Mouse (Mus musculus): ENCODE measurements around the gene Snx13. TPM values are rescaled to one million over a fixed set of nuclear protein-coding genes. Genes with fewer than 3 reads are reported as not detected.

The Snx13 gene
- polyA plus RNA-seq (2012; ENCODE audit: insufficient read depth, low replicate concordance) = 0.26 and 1.1 TPM in 2 replicates

DNA sequence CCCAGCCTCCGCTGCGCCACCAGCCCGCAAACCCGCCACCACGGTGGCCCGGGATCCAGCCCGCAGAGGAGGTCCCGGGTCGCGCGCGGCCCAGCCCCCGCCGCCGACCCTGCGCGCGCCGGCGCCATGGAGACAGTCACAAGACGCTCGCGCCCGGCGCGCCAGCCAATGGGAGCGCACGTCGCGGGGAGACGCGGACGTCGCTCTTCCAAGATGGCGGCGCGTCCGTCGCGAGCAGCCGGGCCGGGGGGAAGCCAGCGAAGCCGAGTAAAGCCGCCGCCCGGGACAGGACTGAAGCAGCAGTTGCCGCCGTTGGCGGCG lies at the start of gene Snx13:
Gene Snx13, plus strand, starts transcription at position 188 of the 321 bp plus-strand sequence.
- H3K4me1 ChIP-seq = peaks cover 36% of the 10 kb centered on the region
- TF ChIP-seq FLI1 (IDR thresholded peaks at IDR 0.05; ENCODE audit: low read length) (no peak), GATA1 (IDR thresholded peaks at IDR 0.05; ENCODE audit: borderline replicate concordance, low read length) (no peak)
- H3K27me3 ChIP-seq (replicated peaks) = no peaks in the 10 kb centered on the region
- peak within 1 kb of the TSS; percentile 99 for H3K4me3 ChIP-seq (replicated peaks)
- no peaks in the 10 kb centered on the region for H3K9me3 ChIP-seq
- H3K36me3 ChIP-seq (replicated peaks; ENCODE audit: low read length) = no peaks in the 10 kb centered on the region

- no peaks in the 10 kb centered on the region for H3K27me3 ChIP-seq (replicated peaks)
- no peak overlapping the region for H3K4me3 ChIP-seq (replicated peaks)
- H3K36me3 ChIP-seq (replicated peaks; ENCODE audit: low read length) = no peaks in the 10 kb centered on the region
- TF ChIP-seq GATA1 (IDR thresholded peaks at IDR 0.05; ENCODE audit: borderline replicate concordance, low read length) (no peak), FLI1 (IDR thresholded peaks at IDR 0.05; ENCODE audit: low read length) (no peak)
- H3K9me3 ChIP-seq = peaks cover 4% of the 10 kb centered on the region; the same call in 1 of the 2 replicates
- H3K4me1 ChIP-seq = no peaks in the 10 kb centered on the region
These were observed 49.3 kb upstream of the Snx13 start for GRCm38 (mm10) chr12:34997597-34998182.

DNA sequence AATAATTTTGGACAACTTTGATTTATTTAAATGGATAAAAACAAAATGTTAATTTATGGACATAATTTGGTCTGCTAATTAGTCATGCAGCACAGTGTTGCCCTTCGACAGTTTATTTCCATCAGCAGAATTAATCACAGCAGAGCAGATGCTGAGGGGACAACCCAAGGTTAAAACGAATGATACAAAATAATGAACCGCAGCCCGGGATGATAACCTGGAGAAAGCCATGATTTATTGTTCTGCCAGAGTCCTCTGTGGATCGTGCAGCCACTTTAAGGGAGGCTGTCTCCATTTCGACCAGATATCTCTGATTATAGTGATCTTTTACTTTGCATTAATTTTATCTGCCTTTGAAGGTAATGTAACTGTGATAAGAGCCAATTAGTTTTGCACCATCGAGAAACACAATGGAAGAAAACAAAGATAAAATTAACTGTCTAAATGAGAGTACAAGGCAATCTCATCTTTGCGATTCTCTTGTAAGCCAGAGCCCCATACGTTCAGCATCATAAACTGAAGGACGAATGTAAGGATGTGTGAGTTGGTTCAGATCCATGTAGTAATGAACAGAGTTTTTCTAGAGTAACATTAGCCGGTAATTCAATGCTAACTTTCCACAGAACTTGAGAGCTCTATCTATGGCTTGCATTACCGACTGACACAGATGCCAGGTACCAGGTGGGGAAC lies 48.1 kb upstream of the Snx13 start:
- no peak overlapping the region for H3K4me3 ChIP-seq (replicated peaks)
- no peak for TF ChIP-seq FLI1 (IDR thresholded peaks at IDR 0.05; ENCODE audit: low read length)
- no peak for TF ChIP-seq GATA1 (IDR thresholded peaks at IDR 0.05; ENCODE audit: borderline replicate concordance, low read length)
- H3K27me3 ChIP-seq (replicated peaks) = no peaks in the 10 kb centered on the region
- no peaks in the 10 kb centered on the region for H3K36me3 ChIP-seq (replicated peaks; ENCODE audit: low read length)
- no peaks in the 10 kb centered on the region for H3K4me1 ChIP-seq
- peaks cover 4% of the 10 kb centered on the region; the same call in 1 of the 2 replicates for H3K9me3 ChIP-seq

- Histone ChIP-seq H3K9me3 (peaks cover 3% of the 10 kb centered on the region; the same call in 1 of the 2 replicates), H3K4me1 (no peaks in the 10 kb centered on the region), H3K4me3 (replicated peaks) (no peak overlapping the region), H3K36me3 (replicated peaks; ENCODE audit: low read length) (no peaks in the 10 kb centered on the region), H3K27me3 (replicated peaks) (no peaks in the 10 kb centered on the region)
- no peak for TF ChIP-seq GATA1 (IDR thresholded peaks at IDR 0.05; ENCODE audit: borderline replicate concordance, low read length)
- TF ChIP-seq FLI1 (IDR thresholded peaks at IDR 0.05; ENCODE audit: low read length) = no peak
These were observed 46.7 kb upstream of the Snx13 start for GRCm38 (mm10) chr12:35000323-35000722.

DNA sequence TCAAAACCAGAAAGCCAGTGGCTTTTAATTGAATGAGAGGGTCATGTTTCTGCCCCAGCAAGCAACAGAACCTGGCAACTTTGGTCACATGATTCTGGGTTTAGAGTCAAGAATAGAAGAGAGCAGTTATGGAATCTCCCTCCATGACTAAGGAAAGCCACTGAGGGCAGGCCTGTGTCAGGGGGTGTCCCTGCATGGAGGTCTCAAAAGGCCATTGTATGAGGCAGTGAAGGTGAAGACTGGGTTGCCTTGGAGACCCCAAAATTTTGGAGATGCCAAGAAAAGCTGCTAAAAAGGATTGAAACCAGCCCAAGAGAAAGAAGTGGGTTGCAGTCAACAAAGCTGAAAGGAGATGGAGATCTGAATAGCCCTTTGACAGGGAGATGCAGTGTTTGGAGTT lies 41.2 kb upstream of the Snx13 start:
- Histone ChIP-seq H3K27me3 (replicated peaks) (no peaks in the 10 kb centered on the region), H3K4me1 (no peaks in the 10 kb centered on the region), H3K4me3 (replicated peaks) (no peak overlapping the region), H3K36me3 (replicated peaks; ENCODE audit: low read length) (no peaks in the 10 kb centered on the region), H3K9me3 (no peaks in the 10 kb centered on the region)
- TF ChIP-seq GATA1 (IDR thresholded peaks at IDR 0.05; ENCODE audit: borderline replicate concordance, low read length) = no peak
- TF ChIP-seq FLI1 (IDR thresholded peaks at IDR 0.05; ENCODE audit: low read length) = no peak

GRCm38 (mm10) chr12:35007851-35008250 lies 39.1 kb upstream of the Snx13 start:
- Histone ChIP-seq H3K4me1 (no peaks in the 10 kb centered on the region), H3K9me3 (no peaks in the 10 kb centered on the region), H3K27me3 (replicated peaks) (no peaks in the 10 kb centered on the region), H3K4me3 (replicated peaks) (no peak overlapping the region), H3K36me3 (replicated peaks; ENCODE audit: low read length) (no peaks in the 10 kb centered on the region)
- no peak for TF ChIP-seq GATA1 (IDR thresholded peaks at IDR 0.05; ENCODE audit: borderline replicate concordance, low read length)
- no peak for TF ChIP-seq FLI1 (IDR thresholded peaks at IDR 0.05; ENCODE audit: low read length)

DNA sequence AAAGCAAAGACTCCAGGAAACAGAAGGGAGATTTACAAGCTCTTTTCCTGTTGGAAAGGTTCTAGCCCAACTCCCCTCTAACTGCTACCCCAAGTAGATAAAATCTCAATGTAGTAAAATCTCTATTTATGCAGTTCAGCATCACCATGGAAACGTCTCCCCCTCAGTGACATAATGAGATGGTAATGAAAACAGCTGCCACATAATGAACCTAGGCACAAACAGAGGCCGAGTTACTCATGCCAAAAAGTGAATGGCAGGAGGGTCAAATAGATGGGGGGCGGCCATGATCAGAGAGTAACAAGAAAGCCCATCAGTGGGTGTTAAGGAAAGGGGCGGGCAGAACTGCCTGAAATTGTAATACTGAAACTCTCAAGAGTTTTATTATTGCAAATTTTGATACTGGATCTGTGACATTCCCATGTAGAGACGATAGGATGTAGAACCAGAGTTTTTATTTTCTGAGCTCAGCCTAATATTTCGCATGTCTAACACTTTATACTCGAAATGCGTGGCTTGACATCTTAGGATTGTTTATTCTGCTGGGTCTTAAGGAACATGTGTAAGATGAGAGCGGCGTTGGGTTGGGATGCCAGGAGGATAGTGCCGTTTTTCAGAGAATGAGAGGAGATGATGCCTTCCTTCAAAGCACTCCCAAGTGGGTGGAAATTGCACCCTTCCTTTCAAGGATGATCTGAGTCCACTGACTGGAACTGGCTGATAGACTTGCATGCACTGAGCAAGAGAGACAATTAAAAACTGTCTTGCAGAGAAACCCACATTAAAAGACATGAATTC lies 38.4 kb upstream of the Snx13 start:
- no peaks in the 10 kb centered on the region for H3K36me3 ChIP-seq (replicated peaks; ENCODE audit: low read length)
- no peak for TF ChIP-seq FLI1 (IDR thresholded peaks at IDR 0.05; ENCODE audit: low read length)
- no peak for TF ChIP-seq GATA1 (IDR thresholded peaks at IDR 0.05; ENCODE audit: borderline replicate concordance, low read length)
- H3K4me3 ChIP-seq (replicated peaks) = no peak overlapping the region
- H3K4me1 ChIP-seq = no peaks in the 10 kb centered on the region
- no peaks in the 10 kb centered on the region for H3K9me3 ChIP-seq
- H3K27me3 ChIP-seq (replicated peaks) = no peaks in the 10 kb centered on the region

DNA sequence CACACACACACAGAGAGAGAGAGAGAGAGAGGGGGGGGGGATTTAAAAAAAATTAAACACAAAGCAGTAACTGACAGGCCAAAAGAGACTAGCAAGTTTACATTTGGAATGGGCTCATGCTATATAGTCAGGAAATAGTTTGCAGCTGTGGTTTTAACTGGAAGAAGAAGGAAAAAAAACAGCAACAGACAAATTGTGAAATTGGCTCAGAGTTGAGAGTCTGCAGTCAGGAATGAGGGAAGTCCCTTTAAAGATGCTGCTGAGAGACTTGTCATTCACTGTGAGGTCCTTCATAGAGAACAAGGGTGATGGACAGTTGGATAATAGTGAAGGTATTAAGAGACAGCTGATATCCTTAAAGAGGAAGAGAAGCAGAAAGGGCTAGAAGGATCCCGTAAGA lies 35.5 kb upstream of the Snx13 start:
- H3K9me3 ChIP-seq = no peaks in the 10 kb centered on the region
- no peak for TF ChIP-seq GATA1 (IDR thresholded peaks at IDR 0.05; ENCODE audit: borderline replicate concordance, low read length)
- H3K4me1 ChIP-seq = 0 out of 2 replicates have a peak, but pooled peaks cover 4% of the 10 kb centered on the region
- H3K27me3 ChIP-seq (replicated peaks) = no peaks in the 10 kb centered on the region
- no peak overlapping the region for H3K4me3 ChIP-seq (replicated peaks)
- H3K36me3 ChIP-seq (replicated peaks; ENCODE audit: low read length) = no peaks in the 10 kb centered on the region

- Histone ChIP-seq H3K36me3 (replicated peaks; ENCODE audit: low read length) (no peaks in the 10 kb centered on the region), H3K4me3 (replicated peaks) (no peak overlapping the region), H3K4me1 (0 out of 2 replicates have a peak, but pooled peaks cover 4% of the 10 kb centered on the region), H3K27me3 (replicated peaks) (no peaks in the 10 kb centered on the region), H3K9me3 (no peaks in the 10 kb centered on the region)
- TF ChIP-seq FLI1 (IDR thresholded peaks at IDR 0.05; ENCODE audit: low read length) (no peak), GATA1 (IDR thresholded peaks at IDR 0.05; ENCODE audit: borderline replicate concordance, low read length) (no peak)
These were observed 33.0 kb upstream of the Snx13 start for GRCm38 (mm10) chr12:35013950-35014349.

- no peaks in the 10 kb centered on the region for H3K27me3 ChIP-seq (replicated peaks)
- no peak overlapping the region for H3K4me3 ChIP-seq (replicated peaks)
- no peaks in the 10 kb centered on the region for H3K9me3 ChIP-seq
- 0 out of 2 replicates have a peak, but pooled peaks cover 4% of the 10 kb centered on the region for H3K4me1 ChIP-seq
- TF ChIP-seq GATA1 (IDR thresholded peaks at IDR 0.05; ENCODE audit: borderline replicate concordance, low read length) (no peak), FLI1 (IDR thresholded peaks at IDR 0.05; ENCODE audit: low read length) (no peak)
- H3K36me3 ChIP-seq (replicated peaks; ENCODE audit: low read length) = no peaks in the 10 kb centered on the region
These were observed 30.9 kb upstream of the Snx13 start for GRCm38 (mm10) chr12:35016056-35016455.

Measured in megakaryocyte, embryonic 14.5 days (primary cell).